Mouse (Mus musculus) cerebellum, adult (tissue): ENCODE measurements around the gene Tekt5.

Experiments
- ATAC-seq: cut with Nextera tagmentation; 2 replicates; pipeline ENCODE4 v1.9.2; 2017; ENCODE audit warnings: mild to moderate bottlenecking, moderate library complexity, mixed read lengths; ENCODE audit not compliant: insufficient number of reproducible peaks, low FRiP score, low TSS enrichment

The Tekt5 gene

GRCm38 (mm10) chr16:10337422-10338197, 57.7 kb downstream of the Tekt5 start:
- no peak for ATAC-seq

- ATAC-seq = no peak
Measured at GRCm38 (mm10) chr16:10336454-10337421, 58.6 kb downstream of the Tekt5 start.

DNA sequence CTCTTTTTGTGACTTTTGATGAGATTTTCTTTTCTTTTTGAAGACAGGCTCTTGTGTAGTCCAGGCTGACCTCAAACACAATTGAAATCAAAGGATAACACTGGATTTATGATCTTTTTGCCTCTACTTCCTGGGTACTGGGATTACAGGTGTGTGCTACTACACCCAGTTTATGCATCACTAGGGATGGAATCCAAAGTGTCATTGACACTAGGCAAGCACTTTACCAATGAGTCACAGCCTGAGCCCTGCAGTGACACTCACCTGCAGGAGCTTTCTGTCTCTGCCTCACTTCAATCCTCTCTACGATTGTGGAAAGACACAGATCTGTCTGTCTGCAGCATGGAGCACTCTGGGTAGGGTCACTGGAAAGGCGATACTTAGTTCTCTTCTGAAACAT, 59.3 kb downstream of the Tekt5 start:
- ATAC-seq = no peak

GRCm38 (mm10) chr16:10332732-10333131, 62.6 kb downstream of the Tekt5 start:
- ATAC-seq = no peak

DNA sequence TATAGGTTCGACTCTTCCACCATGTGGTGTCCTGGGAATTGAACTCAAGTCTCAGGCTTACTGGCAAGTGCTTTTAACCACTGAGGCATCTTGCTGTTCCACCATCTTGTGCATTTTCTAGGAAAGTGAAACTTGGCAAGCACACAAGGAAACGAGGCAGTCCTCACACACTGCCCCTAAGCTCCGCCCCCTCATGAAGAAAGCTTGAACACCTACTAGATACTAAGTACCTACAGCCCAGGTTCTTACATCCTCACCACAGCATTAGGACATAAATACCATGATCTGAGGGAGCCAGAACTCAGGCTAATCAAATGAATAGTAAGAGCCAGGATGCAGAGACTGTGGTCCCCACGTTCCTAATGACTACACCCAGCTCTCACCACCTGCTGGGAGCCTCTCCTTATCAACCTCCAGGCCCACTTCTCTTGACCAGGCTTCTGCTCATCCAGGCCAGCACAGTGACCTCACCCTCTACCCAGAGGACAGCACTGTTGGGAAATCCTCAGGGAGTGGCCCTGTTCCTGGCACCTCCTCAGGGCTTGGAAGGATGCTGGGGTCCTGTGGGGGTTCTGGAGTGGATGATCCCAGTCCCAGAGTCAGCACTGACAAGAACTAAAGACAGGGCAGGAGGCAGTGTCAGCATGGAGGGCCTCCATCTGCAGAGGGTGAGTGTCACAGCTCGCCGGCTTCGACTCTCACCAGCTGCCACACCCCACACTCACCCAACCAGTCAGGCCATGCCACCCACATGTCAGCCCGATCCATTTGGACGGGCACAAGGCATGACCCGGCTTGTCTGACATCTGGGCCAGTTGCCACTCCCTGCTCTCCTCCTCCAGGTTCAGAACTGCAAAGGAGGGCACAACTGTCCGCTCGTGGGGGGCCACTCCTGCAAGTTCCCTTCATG, 64.4 kb downstream of the Tekt5 start:
- no peak for ATAC-seq

- no peak for ATAC-seq
Measured at GRCm38 (mm10) chr16:10327563-10328333, 67.5 kb downstream of the Tekt5 start.

- ATAC-seq = no peak
Measured at GRCm38 (mm10) chr16:10319914-10320569, 75.2 kb downstream of the Tekt5 start.

- no peak for ATAC-seq
Measured at GRCm38 (mm10) chr16:10317197-10317544, 78.1 kb downstream of the Tekt5 start.

DNA sequence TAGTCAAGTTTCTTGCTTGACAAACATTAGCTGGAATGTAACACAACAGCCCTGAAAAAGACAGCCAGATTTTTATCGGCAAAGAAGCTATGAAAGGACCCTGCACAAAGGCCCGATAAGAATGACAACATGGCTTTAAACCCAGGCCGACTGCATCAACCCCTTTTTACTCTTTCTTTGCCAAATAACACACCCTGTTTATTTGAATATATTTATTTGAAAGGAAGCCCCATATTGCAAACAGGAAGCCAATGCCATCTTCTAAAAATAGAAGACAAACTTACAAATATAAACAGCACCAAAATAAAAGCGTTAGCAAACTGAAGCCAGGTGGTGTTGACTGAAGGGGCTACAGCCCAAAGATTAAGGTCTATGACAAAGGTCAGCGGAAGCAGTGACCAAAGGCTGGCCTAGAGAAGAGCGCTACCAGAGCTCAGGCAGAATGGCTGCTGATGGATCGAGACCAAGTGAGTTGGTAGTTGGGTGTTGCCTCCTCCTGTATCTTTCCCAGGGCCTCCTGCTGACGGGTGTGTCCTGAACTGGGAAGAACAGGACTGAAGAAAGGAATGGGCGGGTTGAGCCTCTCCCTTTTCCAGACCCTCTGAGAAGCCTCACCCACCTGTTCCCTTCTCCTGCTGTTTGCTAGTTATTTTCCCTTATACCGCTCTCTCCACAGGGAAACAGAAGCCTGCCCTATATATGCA, 78.6 kb downstream of the Tekt5 start:
- ATAC-seq = no peak

GRCm38 (mm10) chr16:10313646-10314088, 81.6 kb downstream of the Tekt5 start, which contains the start of gene Emp2:
Gene Emp2, minus strand, starts transcription at chr16:10313968.
- ATAC-seq = no peak

DNA sequence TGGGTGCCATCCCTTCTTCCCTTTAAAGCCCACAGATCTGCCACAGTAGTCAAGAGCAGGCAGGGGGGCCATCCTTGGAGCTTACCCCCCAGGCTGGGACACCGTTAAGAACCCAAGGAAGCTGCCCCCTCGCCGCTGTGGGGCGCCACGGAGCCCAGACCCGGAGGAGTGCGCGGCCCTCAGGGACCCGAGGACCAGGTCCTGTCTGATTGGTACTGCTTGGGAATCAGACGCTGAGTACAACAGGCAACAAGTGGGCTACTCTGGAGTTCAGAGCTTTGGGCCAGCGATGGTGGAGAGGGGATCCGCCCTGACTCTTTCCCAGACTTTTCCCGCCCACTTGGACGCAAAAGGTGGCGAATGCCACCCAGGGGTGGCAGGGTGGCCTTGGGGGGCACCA, 82.1 kb downstream of the Tekt5 start:
- ATAC-seq = no peak

DNA sequence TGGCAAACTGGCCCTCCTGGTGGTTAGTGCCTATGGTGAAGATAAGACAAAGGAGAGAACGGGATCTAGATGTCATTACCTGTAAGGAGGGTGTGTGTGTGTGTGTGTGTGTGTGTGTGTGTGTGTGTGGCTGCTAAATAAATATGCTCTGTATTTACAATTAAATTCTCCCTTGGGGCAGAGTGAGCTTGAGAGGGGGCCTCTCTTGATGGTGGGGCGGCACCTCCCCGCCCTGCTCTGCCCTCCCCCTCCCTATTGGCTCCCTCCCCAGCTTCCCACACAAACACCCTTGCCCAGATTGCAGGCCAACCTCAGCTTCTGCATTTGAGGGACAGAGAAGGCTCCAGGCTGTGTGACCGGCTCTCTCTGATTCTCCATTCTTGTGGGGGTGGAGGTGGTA, 83.3 kb downstream of the Tekt5 start:
- no peak for ATAC-seq

- no peak for ATAC-seq
Measured at GRCm38 (mm10) chr16:10311086-10311485, 84.2 kb downstream of the Tekt5 start.

DNA sequence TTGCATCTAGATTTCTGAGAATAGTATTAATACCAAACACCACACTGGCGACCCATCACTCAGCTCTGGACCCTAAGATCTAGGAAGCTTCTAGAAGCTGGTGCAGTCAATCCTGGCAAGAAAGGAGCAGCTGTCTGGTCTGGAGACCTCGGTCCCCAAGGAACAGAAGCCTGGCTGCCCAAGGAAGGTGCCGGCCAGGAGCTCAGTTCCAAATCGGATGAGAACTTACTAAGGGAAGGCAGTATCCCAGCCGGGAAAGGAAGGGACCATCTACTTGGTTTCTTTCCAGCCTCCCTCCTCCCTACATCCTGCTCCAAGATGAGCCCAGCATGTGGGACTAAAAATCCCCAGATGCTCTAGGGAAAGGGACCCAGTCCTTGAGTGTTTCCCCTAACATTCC, 84.8 kb downstream of the Tekt5 start:
- ATAC-seq = no peak
